Comparison of ENCODE assay signal across 8 mouse cellular contexts in the genomic region with DNA sequence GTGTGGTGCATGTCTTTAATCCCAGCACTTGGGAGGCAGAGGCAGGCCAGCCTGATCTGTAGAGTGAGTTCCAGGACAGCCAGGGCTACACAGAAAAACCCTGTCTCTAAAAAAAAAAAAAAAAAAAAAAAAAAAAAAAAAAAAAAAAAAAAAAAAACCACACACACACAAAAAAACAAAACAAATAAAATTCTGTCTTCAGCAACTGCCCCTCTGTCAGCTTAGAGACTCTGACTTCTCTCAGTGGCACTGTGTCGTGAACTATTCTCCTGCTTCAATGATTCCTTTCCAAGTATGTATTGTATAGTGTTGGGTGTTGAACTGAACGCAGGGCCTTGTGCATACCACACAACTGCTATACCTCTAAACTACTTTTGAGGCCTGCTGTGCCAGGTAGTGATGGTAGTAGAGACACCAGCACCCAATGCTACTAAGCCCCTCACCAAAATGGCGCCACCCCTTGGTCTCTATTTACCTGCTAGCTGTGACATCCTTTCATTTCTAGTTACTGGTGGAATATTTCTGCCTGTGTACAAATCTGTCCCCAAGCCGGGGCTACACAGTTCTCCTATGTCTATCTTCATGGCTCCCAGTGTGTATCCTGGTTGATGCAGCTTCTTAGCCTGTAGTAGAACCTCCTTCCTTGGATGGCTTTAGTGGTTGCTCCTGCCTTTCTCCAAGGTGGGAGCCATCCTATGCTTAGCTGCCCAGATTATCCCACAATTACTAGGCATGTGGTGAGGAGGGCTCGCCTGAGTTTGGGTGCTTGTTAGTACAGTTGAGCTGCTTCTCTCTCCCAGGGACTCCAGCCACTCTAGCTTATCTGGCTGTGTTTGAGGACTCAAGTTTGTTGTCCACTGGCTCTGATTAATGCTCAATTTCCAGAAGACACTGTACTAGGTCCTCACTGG. TPM values are rescaled to one million over a fixed set of nuclear protein-coding genes. Genes with fewer than 3 reads are reported as not detected.
DNase-seq lines count a peak whose midpoint lies in the region; ATAC-seq and TF ChIP-seq lines count a peak whose summit lies in the region.
"Had no signal": no experiment of that assay in that cellular context is flagged by ENCODE, and none has a peak within 500 bp of the region (broad histone marks: within the 10 kb centered on the region; RNA-seq: fewer than 3 reads in every experiment).

No protein-coding gene starts in this region.

- ATAC-seq in megakaryocyte, adult 5-6 weeks (ENCODE audit: poor library complexity, severe bottlenecking): no peak
- ATAC-seq in forebrain, postnatal 0 days: no peak
- ATAC-seq in liver, embryonic 16.5 days (ENCODE audit: low read depth): no peak

- no peaks in the 10 kb centered on the region for H3K9me3 ChIP-seq in megakaryocyte, embryonic 14.5 days
- no peaks in the 10 kb centered on the region for H3K9me3 ChIP-seq in forebrain, postnatal 0 days (ENCODE audit: low read length)
- no peaks in the 10 kb centered on the region for H3K9me3 ChIP-seq in liver, embryonic 16.5 days (replicated peaks; ENCODE audit: control insufficient read depth, low read length)

- peaks cover 45% of the 10 kb centered on the region for H3K36me3 ChIP-seq in megakaryocyte, embryonic 14.5 days (replicated peaks; ENCODE audit: low read length)
- H3K36me3 ChIP-seq in forebrain, postnatal 0 days (ENCODE audit: insufficient read depth): peaks cover 4% of the 10 kb centered on the region; the same call in 1 of the 2 replicates
- H3K36me3 ChIP-seq in liver, embryonic 16.5 days (ENCODE audit: control insufficient read depth, insufficient read depth): no peaks in the 10 kb centered on the region

- no peak overlapping the region for H3K9ac ChIP-seq in forebrain, postnatal 0 days
- 0 out of 2 replicates have a peak overlapping the region, but pooled peaks have one; percentile 13 for H3K9ac ChIP-seq in liver, embryonic 16.5 days (ENCODE audit: low read depth, low read length)

- H3K27me3 ChIP-seq in megakaryocyte, embryonic 14.5 days (replicated peaks): no peaks in the 10 kb centered on the region
- no peaks in the 10 kb centered on the region for H3K27me3 ChIP-seq in forebrain, postnatal 0 days (ENCODE audit: insufficient read depth, low read length)
- H3K27me3 ChIP-seq in liver, embryonic 16.5 days (ENCODE audit: control insufficient read depth, insufficient read depth, low read depth, low read length): no peaks in the 10 kb centered on the region

- no peak overlapping the region for H3K27ac ChIP-seq in forebrain, postnatal 0 days (ENCODE audit: low read depth, low read length)
- H3K27ac ChIP-seq in liver, embryonic 16.5 days (ENCODE audit: low read length): peak overlapping the region; percentile 43; the same call in 1 of the 2 replicates

- H3K4me1 ChIP-seq in megakaryocyte, embryonic 14.5 days: peaks cover 37% of the 10 kb centered on the region
- peaks cover 5% of the 10 kb centered on the region for H3K4me1 ChIP-seq in forebrain, postnatal 0 days (ENCODE audit: insufficient read depth)
- peaks cover 18% of the 10 kb centered on the region for H3K4me1 ChIP-seq in liver, embryonic 16.5 days (ENCODE audit: control insufficient read depth, low read depth, low read length)

- no peak for DNase-seq in forebrain, postnatal 0 days
- DNase-seq in layer of hippocampus, adult 8-10 months (ENCODE audit: low spot score in 2 of 2): no peak
- no peak for DNase-seq in lung, postnatal 10 days
- no peak for DNase-seq in urinary bladder, postnatal 10 days (ENCODE audit: low spot score)
- DNase-seq: cerebellum, adult 18-20 months had no signal

- peak overlapping the region; percentile 87 for H3K4me2 ChIP-seq in forebrain, postnatal 0 days (ENCODE audit: low read depth)
- 0 out of 2 replicates have a peak overlapping the region, but pooled peaks have one; percentile 12 for H3K4me2 ChIP-seq in liver, embryonic 16.5 days (ENCODE audit: low read depth, low read length)

- peak overlapping the region; percentile 85 for H3K4me3 ChIP-seq in megakaryocyte, embryonic 14.5 days (replicated peaks)
- H3K4me3 ChIP-seq in forebrain, postnatal 0 days (ENCODE audit: low read depth, low read length): 0 out of 2 replicates have a peak overlapping the region, but pooled peaks have one; percentile 95
- no peak overlapping the region for H3K4me3 ChIP-seq in liver, embryonic 16.5 days (ENCODE audit: low read depth, low read length)

- WGBS in forebrain, postnatal 0 days: 83% methylated on average over 5 of the region's 5 CpGs
- 78% methylated on average over 5 of the region's 5 CpGs for WGBS in liver, embryonic 16.5 days (ENCODE audit: insufficient replicate concordance)

- no peak for TF ChIP-seq CTCF in forebrain, postnatal 0 days (IDR thresholded peaks at IDR 0.05; ENCODE audit: low read depth)

RNA-seq across cellular contexts. Expression of a gene that starts 3.9 kb away (rescaled TPM):
- 984 and 2,235 TPM in 2 replicates for polyA plus RNA-seq in megakaryocyte, embryonic 14.5 days (2012; ENCODE audit: insufficient read depth, low replicate concordance)
- 204 and 222 TPM in 2 replicates for total RNA-seq in megakaryocyte, adult 5-6 weeks (2015)
- 58.9 and 76.8 TPM in 2 replicates for total RNA-seq in megakaryocyte, adult 5-6 weeks (2017)
- total RNA-seq in forebrain, postnatal 0 days (2014; rRNA removed): 45.7 and 49.3 TPM in 2 replicates
- polyA plus RNA-seq in forebrain, postnatal 0 days (2015; fragmentation: Nextera tagmentation; extraction: Ambion mirVana): 340 and 351 TPM in 2 replicates
- 82.3 and 84.0 TPM in 2 replicates for polyA plus RNA-seq in liver, embryonic 16.5 days (2015; fragmentation: Nextera tagmentation; extraction: Ambion mirVana)
- 100 to 1,000 TPM; 172 to 184 (median 178) TPM for total RNA-seq in layer of hippocampus, adult 8-10 months (2022)
